Mouse (Mus musculus): ENCODE measurements at regions not wholly inside any gene's neighbourhood (a gene's known extent, or its start where the extent isn't known, plus 50 kb on each side); places are given as distances from the start of the nearest gene placed in this dataset.

- TF ChIP-seq CTCF (conservative IDR thresholded peaks at IDR 0.05; ENCODE audit: low read length) (no peak), POU5F1 (IDR thresholded peaks at IDR 0.05; ENCODE audit: borderline replicate concordance, low read length) (0 out of 2 replicates have a peak, but pooled peaks have one; percentile 11)
Measured at GRCm38 (mm10) chr1:185098975-185099958, 99.9 kb upstream of the Mark1 start.

DNA sequence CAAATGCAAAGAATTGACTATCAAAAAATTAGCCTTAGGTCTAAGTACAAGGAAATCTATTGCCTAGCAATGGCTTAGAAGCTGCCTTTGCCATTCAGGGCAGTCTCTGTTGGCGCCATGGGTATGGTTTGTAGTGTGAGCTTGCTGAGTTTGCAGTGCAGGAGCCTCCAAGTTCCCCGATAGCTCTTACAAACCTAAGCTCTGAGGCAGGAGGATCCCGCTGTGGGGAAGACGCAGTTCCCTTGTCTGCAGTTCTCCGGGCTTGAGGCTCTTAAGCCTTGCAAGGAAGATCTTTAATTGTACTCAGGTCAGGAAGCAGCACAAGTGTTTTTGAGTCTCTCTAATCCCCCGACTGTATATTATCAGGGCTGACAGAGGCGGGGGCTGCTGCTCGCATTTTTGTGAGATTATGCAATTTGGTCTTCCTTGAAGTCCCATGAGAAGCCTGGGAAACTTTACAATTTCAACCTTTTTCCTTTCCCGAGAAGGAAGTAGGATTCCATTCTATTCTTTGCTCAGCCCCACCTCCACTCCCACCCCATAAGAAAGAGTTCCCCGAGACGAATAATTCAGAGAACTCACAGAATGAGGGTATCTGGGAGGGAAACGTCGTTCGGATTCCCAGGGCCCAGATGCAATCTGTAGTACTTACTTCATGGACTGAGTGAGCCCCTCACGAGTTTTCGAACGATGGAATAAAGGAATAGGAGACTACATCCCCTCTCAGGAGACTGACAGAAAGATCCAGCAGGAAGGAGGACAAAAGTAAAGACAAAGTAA lies 99.0 kb upstream of the Mark1 start:
- Histone ChIP-seq H3K4me1 (replicated peaks; ENCODE audit: low read depth, low read length) (peaks cover 38% of the 10 kb centered on the region), H3K36me3 (ENCODE audit: insufficient read depth, low read length) (no peaks in the 10 kb centered on the region), H3K27me3 (ENCODE audit: insufficient read depth, low read length) (peaks cover 13% of the 10 kb centered on the region; the same call in 1 of the 2 replicates), H3K4me3 (replicated peaks; ENCODE audit: low read length) (no peak overlapping the region; the same call in 1 of the 2 replicates), H3K9me3 (ENCODE audit: low read length) (peaks cover 19% of the 10 kb centered on the region)
- TF ChIP-seq NANOG (IDR thresholded peaks at IDR 0.05; ENCODE audit: borderline replicate concordance, low read length) = no peak
- no peak for TF ChIP-seq CTCF (conservative IDR thresholded peaks at IDR 0.05; ENCODE audit: low read length)
- TF ChIP-seq POU5F1 (IDR thresholded peaks at IDR 0.05; ENCODE audit: borderline replicate concordance, low read length) = no peak

More at GRCm38 (mm10) chr1:185098975-185099958, 99.9 kb upstream of the Mark1 start:
- Histone ChIP-seq H3K4me3 (replicated peaks; ENCODE audit: low read length) (peak overlapping the region; percentile 45), H3K36me3 (ENCODE audit: insufficient read depth, low read length) (no peaks in the 10 kb centered on the region), H3K9me3 (ENCODE audit: low read length) (peaks cover 19% of the 10 kb centered on the region), H3K27me3 (ENCODE audit: insufficient read depth, low read length) (peaks cover 13% of the 10 kb centered on the region; the same call in 1 of the 2 replicates), H3K4me1 (replicated peaks; ENCODE audit: low read depth, low read length) (peaks cover 43% of the 10 kb centered on the region)

DNA sequence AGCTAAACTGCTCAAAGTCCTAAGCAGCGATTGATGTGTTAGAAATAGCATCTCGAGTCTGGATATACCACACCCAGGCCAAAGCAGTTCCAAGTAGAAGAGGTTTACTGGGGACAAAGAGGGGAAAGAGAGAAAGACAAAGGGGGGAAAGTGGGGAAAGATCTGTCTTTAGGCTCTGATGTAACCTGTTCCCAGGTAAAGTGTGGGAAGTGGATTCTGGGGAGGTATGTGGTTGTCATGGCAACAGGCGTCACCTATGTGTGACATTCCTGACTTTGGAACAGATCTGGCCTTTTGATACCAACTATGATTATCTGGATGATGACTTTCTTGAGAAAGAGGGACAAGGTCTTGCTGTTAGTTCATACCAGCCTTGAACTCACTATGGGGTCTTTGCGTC lies 97.4 kb upstream of the Mark1 start:
- peaks cover 15% of the 10 kb centered on the region for H3K9me3 ChIP-seq (ENCODE audit: low read length)
- no peak overlapping the region for H3K4me3 ChIP-seq (replicated peaks; ENCODE audit: low read length)
- no peak for TF ChIP-seq CTCF (conservative IDR thresholded peaks at IDR 0.05; ENCODE audit: low read length)
- TF ChIP-seq POU5F1 (IDR thresholded peaks at IDR 0.05; ENCODE audit: borderline replicate concordance, low read length) = no peak
- TF ChIP-seq NANOG (IDR thresholded peaks at IDR 0.05; ENCODE audit: borderline replicate concordance, low read length) = no peak
- H3K36me3 ChIP-seq (ENCODE audit: insufficient read depth, low read length) = no peaks in the 10 kb centered on the region
- peaks cover 24% of the 10 kb centered on the region; the same call in 1 of the 2 replicates for H3K27me3 ChIP-seq (ENCODE audit: insufficient read depth, low read length)
- peaks cover 45% of the 10 kb centered on the region for H3K4me1 ChIP-seq (replicated peaks; ENCODE audit: low read depth, low read length)

GRCm38 (mm10) chr1:185092757-185093156 lies 93.4 kb upstream of the Mark1 start:
- no peak for TF ChIP-seq POU5F1 (IDR thresholded peaks at IDR 0.05; ENCODE audit: borderline replicate concordance, low read length)
- TF ChIP-seq CTCF (conservative IDR thresholded peaks at IDR 0.05; ENCODE audit: low read length) = no peak
- no peak for TF ChIP-seq NANOG (IDR thresholded peaks at IDR 0.05; ENCODE audit: borderline replicate concordance, low read length)
- H3K4me3 ChIP-seq (replicated peaks; ENCODE audit: low read length) = no peak overlapping the region
- H3K36me3 ChIP-seq (ENCODE audit: insufficient read depth, low read length) = no peaks in the 10 kb centered on the region
- H3K27me3 ChIP-seq (ENCODE audit: insufficient read depth, low read length) = peaks cover 24% of the 10 kb centered on the region; the same call in 1 of the 2 replicates
- H3K9me3 ChIP-seq (ENCODE audit: low read length) = no peaks in the 10 kb centered on the region
- H3K4me1 ChIP-seq (replicated peaks; ENCODE audit: low read depth, low read length) = peaks cover 27% of the 10 kb centered on the region

GRCm38 (mm10) chr1:185091816-185092558 lies 92.6 kb upstream of the Mark1 start:
- H3K4me1 ChIP-seq (replicated peaks; ENCODE audit: low read depth, low read length) = peaks cover 24% of the 10 kb centered on the region
- no peak for TF ChIP-seq POU5F1 (IDR thresholded peaks at IDR 0.05; ENCODE audit: borderline replicate concordance, low read length)
- no peak for TF ChIP-seq NANOG (IDR thresholded peaks at IDR 0.05; ENCODE audit: borderline replicate concordance, low read length)
- TF ChIP-seq CTCF (conservative IDR thresholded peaks at IDR 0.05; ENCODE audit: low read length) = no peak
- H3K9me3 ChIP-seq (ENCODE audit: low read length) = no peaks in the 10 kb centered on the region

GRCm38 (mm10) chr1:185089196-185089595 lies 89.8 kb upstream of the Mark1 start:
- peaks cover 9% of the 10 kb centered on the region for H3K4me1 ChIP-seq (replicated peaks; ENCODE audit: low read depth, low read length)
- peaks cover 3% of the 10 kb centered on the region; the same call in 1 of the 2 replicates for H3K9me3 ChIP-seq (ENCODE audit: low read length)
- peaks cover 12% of the 10 kb centered on the region; the same call in 1 of the 2 replicates for H3K27me3 ChIP-seq (ENCODE audit: insufficient read depth, low read length)
- no peak overlapping the region for H3K4me3 ChIP-seq (replicated peaks; ENCODE audit: low read length)
- no peak for TF ChIP-seq NANOG (IDR thresholded peaks at IDR 0.05; ENCODE audit: borderline replicate concordance, low read length)
- TF ChIP-seq POU5F1 (IDR thresholded peaks at IDR 0.05; ENCODE audit: borderline replicate concordance, low read length) = no peak
- TF ChIP-seq CTCF (conservative IDR thresholded peaks at IDR 0.05; ENCODE audit: low read length) = no peak
- H3K36me3 ChIP-seq (ENCODE audit: insufficient read depth, low read length) = no peaks in the 10 kb centered on the region

More at GRCm38 (mm10) chr1:185091816-185092558, 92.6 kb upstream of the Mark1 start:
- Histone ChIP-seq H3K4me3 (replicated peaks; ENCODE audit: low read length) (no peak overlapping the region), H3K36me3 (ENCODE audit: insufficient read depth, low read length) (no peaks in the 10 kb centered on the region), H3K27me3 (ENCODE audit: insufficient read depth, low read length) (peaks cover 16% of the 10 kb centered on the region; the same call in 1 of the 2 replicates)

- no peaks in the 10 kb centered on the region for H3K27me3 ChIP-seq (ENCODE audit: insufficient read depth, low read length)
- TF ChIP-seq CTCF (conservative IDR thresholded peaks at IDR 0.05; ENCODE audit: low read length) (no peak), NANOG (IDR thresholded peaks at IDR 0.05; ENCODE audit: borderline replicate concordance, low read length) (no peak), POU5F1 (IDR thresholded peaks at IDR 0.05; ENCODE audit: borderline replicate concordance, low read length) (no peak)
- no peak overlapping the region for H3K4me3 ChIP-seq (replicated peaks; ENCODE audit: low read length)
- H3K9me3 ChIP-seq (ENCODE audit: low read length) = peaks cover 3% of the 10 kb centered on the region; the same call in 1 of the 2 replicates
- H3K4me1 ChIP-seq (replicated peaks; ENCODE audit: low read depth, low read length) = peaks cover 12% of the 10 kb centered on the region
- H3K36me3 ChIP-seq (ENCODE audit: insufficient read depth, low read length) = no peaks in the 10 kb centered on the region
Measured at GRCm38 (mm10) chr1:185083191-185083590, 83.8 kb upstream of the Mark1 start.
